Mouse (Mus musculus) ovary, postnatal 36 days (tissue): Measurements from ENCODE around the gene Zic3.

ENCODE experiments used
- DNase-seq: peaks from one replicate; pipeline ENCODE4 v3.0.0; 2022; ENCODE audit warnings: low spot score, mixed read lengths

Zic3 gene

GRCm38 (mm10) chrX:58041865-58042264 lies 19.4 kb downstream of the Zic3 start:
- DNase-seq = no peak

DNA sequence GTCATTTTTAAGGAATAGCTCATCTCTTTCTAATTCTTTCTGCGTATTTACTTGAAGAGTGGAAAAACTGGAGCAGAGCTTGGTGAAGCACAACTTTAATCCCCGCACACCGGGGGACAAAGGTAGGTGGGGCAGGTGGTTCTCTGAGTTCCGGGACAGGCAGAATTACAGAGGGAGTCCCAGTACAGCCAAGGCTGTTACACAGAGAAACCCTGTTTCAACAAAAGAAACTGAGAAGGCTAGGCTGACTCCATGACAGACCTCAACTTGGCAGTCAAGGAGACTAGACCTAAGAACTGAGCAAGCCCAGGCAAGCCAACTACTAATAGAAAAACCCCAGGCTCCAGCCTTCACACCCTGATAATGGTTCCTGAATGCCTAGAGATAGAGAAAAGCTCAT lies 20.0 kb downstream of the Zic3 start:
- DNase-seq = no peak
